Mouse (Mus musculus): ENCODE measurements around the gene Eif3a.
A peak's percentile ranks its signal among the peaks of the same experiment; 100 is the strongest.

Gene Eif3a

DNA sequence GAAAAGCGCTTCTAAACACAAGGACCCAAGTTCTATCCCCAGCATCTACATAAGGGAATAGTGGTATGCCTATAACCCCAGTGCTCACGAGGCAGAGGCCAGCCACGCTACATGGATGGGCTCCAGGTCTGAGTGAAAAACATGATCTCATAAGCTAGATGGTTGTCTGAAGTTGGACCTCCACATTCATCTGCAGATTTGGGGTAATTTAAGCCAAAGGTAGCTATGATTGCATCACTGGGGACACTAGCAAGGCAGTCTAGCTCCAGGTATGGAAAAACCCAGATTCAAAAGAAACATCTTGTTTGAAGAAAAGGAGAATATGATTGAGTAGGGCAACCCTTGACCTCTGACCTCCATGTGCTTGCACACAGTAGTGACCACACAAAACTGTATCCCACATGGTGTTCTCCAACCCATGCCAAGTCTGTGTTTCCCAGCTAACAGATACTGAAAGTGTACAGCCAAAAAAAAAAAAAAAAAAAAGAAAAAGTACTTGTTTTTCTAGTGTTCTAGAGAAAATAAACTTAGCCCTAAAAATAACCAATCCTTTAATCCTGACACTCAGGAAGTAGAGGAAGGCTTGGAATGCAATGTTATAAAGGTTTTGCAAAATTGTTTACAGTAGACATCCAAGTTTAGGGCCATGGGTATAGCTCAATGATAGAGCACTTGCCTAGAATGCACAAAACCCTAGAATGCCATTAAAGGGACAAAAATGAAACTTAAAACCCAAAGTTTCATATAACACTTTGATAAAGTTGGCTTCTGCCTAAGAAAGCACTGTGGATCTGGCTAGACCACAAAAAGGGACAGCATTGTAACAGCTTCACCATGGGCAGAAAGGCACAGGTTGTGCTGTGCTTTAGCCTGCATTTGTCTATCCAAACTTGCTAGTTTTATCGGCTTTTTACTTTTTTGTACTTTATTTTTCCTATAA, 31.3 kb downstream of the Eif3a start:
- no peak for DNase-seq (ENCODE audit: low read depth)

DNA sequence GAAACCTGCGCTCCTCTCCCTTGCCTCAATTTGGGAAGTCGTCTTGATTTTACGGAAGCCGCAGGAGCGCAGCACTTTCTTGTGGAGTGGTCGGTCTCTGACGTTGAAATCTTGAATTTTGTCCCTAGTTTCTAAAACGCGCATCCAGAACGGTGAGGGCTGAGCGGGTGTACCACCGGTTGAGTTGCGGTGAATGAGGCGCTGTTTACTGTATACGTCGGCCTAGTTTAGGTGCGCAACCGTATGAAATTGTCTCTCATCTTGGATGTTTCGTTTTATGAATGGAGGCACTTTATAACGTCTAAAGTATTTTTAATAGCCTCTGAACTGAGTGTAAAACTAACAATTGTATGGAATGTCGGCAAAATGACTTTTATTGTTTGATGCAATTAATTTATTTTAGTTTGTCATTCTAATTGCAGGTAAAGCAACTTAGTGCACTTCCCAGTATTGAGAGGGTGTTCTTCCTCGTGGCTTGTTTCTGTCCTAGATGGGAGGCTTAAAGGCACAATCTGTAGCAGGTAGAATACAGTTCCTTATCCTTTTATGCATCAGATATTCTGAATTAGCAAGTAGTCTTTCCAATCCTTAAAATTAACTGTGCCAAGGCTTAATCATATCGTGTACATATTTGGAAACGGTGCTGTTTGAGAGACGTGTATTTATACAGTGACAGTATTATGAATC, 33.2 kb downstream of the Eif3a start:
- DNase-seq (ENCODE audit: low read depth), result no peak

DNA sequence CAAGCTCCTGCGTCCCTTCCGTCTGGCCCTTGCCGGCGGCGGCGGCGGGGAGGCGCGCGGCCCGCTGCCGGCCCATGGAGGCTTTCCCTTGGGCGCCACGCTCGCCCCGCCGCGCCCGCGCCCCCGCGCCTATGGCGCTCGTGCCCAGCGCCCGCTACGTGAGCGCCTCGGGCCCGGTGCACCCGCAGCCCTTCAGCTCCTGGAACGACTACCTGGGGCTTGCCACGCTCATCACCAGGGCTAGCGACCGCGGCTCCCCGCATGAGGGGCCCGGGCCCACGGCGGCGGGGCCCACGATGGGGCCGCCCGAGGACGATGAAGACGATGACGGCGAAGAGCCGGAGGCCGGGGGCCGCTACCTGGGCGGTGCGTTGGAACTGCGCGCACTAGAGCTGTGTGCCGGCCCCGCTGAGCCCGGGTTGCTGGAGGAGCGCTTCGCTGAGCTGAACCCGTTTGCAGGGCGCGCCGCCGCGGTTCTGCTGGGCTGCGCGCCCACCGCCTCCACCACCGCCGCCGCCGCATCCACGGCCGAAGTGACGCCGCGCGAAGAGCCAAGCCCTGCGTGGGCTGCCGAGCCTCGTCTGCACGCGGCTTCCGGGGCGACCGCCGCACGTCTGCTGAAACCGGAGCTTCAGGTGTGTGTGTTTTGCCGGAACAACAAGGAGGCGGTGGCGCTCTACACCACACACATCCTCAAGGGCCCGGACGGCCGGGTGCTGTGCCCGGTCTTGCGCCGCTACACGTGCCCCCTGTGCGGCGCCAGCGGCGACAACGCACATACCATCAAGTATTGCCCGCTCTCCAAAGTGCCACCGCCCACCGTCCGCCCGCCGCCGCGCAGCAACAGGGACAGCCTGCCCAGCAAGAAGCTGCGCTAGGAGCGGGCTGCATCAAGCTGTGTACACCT, 34.0 kb downstream of the Eif3a start:
- DNase-seq (ENCODE audit: low read depth), result peak; percentile 80

DNA sequence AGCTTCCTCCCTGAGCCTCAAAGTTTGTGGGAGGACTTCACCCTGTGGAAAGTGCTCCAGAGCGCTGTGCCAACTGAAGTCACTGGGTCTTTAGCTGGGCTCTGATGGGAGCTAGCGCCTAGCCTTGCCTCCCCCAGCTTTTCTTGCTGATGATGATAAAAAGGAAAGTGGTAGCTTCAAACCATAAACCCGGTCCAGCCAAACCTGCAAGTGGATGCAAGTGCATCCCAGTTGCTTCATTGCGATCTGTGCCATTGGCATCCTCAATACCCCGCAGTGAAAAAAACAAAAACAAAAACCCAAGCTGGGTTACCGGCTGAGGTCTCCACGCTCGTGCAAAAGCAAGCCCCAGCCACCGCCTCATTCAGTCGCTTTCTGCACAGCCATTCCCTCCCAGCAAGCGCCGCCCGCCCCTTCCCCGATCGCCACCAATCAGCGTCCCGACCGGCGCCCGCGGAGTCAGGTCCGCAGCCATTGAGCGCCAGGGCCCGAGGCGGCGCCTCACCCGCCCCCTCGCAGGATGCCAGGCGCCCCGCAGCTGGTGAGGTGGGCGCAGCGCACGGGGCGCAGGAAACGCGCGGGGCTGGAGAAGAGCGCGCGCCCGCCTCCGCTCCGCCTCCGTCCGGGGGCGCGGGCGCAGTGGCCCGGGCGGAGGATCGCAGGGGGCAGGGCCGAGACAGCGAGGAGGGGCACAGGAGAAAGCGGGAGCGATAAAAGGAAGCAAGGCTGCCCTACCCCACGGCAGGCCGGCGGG, 34.8 kb downstream of the Eif3a start, which contains the start of gene Nanos1:
Gene Nanos1 (plus strand): TSS at position 550 of the 754 bp plus-strand sequence.
- DNase-seq (ENCODE audit: low read depth), result peak; percentile 92

DNA sequence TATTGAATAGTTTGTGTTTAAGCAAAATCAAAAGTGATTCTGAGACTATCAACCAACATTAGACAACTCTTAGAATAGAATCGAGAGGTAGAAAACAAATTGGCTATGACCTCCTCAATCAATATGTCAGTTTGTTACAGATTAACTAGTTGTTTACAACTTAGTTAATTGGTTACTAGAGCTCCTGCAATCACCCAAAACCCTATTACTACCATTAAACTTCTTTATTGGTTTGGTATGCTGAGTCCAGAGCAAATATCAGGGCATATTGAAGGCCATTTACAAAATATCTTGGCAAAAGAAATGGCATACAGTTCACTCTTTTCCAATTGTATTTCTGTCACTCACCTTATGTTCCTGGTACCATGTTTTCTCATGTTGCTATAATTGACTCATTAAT, 42.7 kb downstream of the Eif3a start:
- DNase-seq (ENCODE audit: low read depth), result no peak

DNA sequence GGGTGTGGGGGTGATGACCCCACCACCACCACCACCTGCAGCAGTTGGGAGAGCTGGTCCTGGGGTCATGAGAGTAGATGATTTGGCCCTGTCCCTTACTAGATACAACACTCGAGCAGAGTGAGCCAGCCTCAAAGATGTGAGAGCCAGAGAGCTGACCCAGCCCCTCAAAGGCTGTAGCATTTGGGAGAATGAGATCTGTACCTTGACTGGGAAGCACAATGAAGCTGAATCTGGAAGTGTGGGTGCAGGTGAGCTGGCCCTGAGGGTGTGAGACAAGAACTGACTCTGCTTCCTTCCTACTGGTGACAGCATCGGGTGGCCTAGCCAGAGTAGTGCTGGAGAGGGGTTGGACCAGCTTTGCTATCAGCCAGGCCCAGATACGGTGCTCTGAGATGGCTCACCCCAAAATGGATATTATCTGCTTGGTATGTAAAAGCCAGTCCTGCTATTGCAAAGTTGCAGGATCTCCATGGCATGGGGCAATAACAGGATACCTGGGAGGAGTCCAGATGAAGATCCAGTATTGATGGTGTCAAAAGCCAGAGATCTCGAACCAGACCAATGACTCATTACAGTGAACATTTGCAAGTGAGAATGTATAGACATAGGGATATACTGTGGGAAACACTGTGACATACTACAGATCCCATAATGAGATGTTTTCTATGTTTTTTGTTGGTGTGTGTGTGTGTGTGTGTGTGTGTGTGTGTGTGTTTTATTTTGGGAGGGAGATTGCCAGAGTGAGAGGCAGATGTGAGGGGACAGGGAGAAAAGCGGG, 46.5 kb downstream of the Eif3a start:
- DNase-seq (ENCODE audit: low read depth), result no peak

DNA sequence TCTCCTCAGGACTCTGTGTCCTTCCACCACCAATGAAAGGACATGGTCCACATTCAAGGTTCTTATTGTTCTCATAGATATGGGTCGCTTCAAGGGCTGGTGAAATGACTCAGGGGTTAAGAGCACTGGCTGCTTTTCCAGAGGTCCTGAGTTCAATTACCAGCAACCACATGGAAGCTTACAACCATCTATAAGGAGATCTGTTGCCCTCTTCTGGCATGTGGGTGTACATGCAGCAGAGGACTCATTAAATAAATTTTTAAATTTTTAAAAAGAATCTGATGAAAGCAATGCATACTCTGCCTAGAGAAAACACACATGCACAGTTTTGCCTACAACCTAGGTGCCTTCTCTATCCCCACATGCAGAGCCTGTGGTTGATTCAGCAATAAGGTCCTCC, 49.9 kb downstream of the Eif3a start:
- no peak for DNase-seq (ENCODE audit: low read depth)

DNA sequence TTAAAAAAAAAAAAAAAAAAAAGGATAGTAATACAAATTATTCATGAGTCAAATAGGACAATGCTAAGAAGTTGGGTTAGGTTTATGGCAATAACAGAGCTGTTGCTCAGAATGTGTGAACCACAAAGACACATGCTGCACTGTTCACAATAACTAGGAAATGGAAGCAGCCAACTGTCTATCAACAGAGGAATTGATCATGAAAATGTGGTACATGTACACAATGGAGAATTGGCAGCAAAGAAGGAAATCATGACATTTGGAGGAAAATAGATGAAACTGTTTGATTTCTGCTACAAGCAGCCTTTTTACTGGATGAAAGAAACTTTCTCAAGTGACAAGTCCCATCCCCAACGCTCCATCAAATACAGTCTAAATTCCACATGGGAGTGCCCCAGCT, 58.5 kb downstream of the Eif3a start:
- no peak for DNase-seq (ENCODE audit: low read depth)

DNA sequence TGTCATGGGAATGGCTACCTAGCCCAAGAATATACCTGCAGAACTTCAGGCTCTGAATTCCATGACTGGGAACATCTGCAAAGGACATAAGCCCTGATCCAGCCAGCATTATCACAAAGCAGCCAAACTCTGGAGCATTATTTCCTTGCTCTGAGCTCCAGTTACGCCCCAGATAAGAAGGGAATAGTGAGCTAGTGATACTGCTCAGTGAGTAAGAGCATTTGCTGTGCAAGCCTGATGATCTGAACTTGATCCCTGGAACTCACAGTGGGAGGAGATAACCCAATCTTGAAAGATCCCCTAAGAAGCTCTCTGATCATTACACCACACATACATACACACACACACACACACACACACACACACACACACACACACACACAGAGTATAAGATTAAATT, 59.2 kb downstream of the Eif3a start:
- no peak for DNase-seq (ENCODE audit: low read depth)

DNA sequence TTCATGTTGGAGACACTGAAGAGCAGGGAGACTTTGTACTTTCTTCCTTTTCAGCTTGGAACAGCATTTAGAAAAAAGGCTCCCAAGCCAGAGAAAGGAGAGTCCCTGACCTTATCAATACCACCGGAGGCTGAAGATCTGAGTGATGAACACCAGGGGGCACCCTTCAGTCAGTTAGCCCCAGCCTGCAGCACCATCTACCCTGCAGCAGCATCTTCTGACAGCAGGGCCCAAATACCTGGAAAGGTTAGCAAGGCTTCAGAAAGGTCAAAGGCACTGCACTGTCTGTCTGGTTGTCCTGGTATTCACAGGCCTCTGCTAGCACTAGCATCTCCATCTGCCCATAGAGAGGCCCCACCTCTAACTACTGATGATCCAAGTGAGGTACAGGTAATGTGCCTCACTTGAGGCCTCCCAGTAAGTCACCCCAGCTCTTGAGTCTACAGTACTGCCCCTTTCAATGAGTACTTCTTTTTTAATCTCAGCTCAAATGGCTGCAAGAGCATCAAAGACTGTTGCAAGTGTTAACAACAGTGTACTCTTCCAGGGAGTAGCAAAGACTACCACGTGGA, 60.1 kb downstream of the Eif3a start:
- DNase-seq (ENCODE audit: low read depth), result peak; percentile 70

DNA sequence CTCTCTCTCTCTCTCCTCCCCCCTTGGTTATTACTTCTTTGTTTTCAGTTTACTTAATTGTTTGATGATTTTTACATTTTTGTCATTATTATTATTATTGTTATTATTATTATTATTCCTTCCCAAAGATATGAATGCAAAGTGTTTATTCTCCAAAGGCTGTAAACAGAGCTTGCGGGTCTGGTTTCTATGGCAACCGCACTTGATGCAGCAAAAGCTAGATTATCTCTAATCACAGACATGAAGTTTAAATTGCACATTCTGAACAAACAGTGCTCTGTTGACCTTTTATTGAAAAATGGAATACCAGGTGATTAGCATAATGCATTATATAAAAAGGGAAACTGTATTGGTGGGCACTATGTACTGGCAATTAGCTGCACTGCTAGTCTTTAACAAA, 74.1 kb downstream of the Eif3a start:
- DNase-seq (ENCODE audit: low read depth), result no peak

DNA sequence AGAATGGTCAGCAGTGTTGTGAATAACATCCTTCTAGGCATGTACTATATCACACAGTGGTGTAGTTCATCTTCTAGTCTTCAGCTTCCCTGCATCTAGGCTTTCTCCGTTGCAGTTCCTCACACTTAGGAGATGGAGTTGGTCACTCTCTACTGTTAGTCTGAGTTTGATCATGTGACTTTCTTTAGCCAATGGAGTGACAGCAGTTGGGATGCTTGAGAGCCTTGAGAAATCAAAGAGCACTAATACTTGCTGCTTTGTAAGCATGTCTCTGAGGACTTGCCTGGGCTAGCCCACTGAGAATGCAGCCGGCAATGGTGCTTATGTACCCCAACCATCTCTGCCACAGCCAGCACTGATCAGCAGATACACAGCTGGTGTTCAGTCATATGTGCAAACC, 77.9 kb downstream of the Eif3a start:
- no peak for DNase-seq (ENCODE audit: low read depth)
